Mouse (Mus musculus) hindbrain, embryonic 10.5 days (tissue): Measurements from ENCODE around the gene Vsig2. TPM values are rescaled to one million over a fixed set of nuclear protein-coding genes. Genes with fewer than 3 reads are reported as not detected.

Experiments used
- DNase-seq: peaks from one replicate; pipeline ENCODE4 v3.0.0-alpha.2; 2017; ENCODE audit warnings: low spot score
- H3K27ac ChIP-seq: fragments of 300-500 bp; sonication (generic); 2 replicates; pipeline ENCODE4 v1.5.1; 2016; ENCODE audit warnings: mild to moderate bottlenecking, moderate library complexity
- H3K27me3 ChIP-seq: fragments of 300-500 bp; sonication (generic); 2 replicates; pipeline ENCODE4 v1.6.1; 2016; ENCODE audit warnings: mild to moderate bottlenecking; ENCODE audit not compliant: poor library complexity, insufficient read depth, severe bottlenecking
- H3K36me3 ChIP-seq: fragments of 300-500 bp; sonication (generic); 2 replicates; pipeline ENCODE4 v1.6.1; 2016; ENCODE audit warnings: mild to moderate bottlenecking, moderate library complexity
- H3K4me1 ChIP-seq: fragments of 300-500 bp; sonication (generic); replicated peaks from 2 replicates; pipeline ENCODE4 v1.6.1; 2016; ENCODE audit warnings: mild to moderate bottlenecking
- H3K4me3 ChIP-seq: fragments of 300-500 bp; sonication (generic); 2 replicates; pipeline ENCODE4 v1.5.1; 2016; ENCODE audit warnings: mild to moderate bottlenecking, moderate library complexity
- H3K9me3 ChIP-seq: fragments of 300-500 bp; sonication (generic); 2 replicates; pipeline ENCODE4 v1.6.1; 2016; ENCODE audit warnings: mild to moderate bottlenecking, moderate library complexity
- WGBS: fragments of 180-500 bp; shearing (Covaris S2); methylation state at CpG from one replicate; pipeline ENCODE4 v1.1.7; 2016; 5-methylcytosine and 5-hydroxymethylcytosine counted together
- polyA plus RNA-seq: library from polyadenylated mRNA; unstranded; fragments of >200 nt; fragmentation: Nextera tagmentation; extraction: Ambion mirVana; gene quantifications from 2 replicates; pipeline ENCODE4 v1.2.1, GENCODE M21; 2016

The Vsig2 gene
- polyA plus RNA-seq, 1 experiment from 2014 or later = 0.78 TPM

DNA sequence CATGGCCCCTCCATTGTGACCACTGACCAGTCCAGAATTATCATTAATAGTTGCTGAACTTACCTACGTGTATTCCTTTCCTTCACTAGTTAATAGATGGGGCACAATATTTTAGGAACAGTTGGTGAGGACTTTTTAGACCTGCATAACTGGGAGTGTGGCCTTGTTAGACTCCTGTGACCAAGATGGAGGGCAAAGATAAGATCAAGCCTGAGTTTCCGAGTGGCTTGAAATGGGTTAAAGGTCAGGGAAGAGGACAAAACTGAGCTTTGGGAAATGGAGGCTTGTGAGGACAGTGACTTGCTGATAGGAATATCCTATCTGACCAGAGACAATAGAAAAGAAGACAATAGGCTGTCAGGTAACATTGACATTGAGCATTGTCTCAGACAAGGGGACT, 13.6 kb upstream of the Vsig2 start:
- H3K36me3 ChIP-seq = peaks cover 59% of the 10 kb centered on the region

DNA sequence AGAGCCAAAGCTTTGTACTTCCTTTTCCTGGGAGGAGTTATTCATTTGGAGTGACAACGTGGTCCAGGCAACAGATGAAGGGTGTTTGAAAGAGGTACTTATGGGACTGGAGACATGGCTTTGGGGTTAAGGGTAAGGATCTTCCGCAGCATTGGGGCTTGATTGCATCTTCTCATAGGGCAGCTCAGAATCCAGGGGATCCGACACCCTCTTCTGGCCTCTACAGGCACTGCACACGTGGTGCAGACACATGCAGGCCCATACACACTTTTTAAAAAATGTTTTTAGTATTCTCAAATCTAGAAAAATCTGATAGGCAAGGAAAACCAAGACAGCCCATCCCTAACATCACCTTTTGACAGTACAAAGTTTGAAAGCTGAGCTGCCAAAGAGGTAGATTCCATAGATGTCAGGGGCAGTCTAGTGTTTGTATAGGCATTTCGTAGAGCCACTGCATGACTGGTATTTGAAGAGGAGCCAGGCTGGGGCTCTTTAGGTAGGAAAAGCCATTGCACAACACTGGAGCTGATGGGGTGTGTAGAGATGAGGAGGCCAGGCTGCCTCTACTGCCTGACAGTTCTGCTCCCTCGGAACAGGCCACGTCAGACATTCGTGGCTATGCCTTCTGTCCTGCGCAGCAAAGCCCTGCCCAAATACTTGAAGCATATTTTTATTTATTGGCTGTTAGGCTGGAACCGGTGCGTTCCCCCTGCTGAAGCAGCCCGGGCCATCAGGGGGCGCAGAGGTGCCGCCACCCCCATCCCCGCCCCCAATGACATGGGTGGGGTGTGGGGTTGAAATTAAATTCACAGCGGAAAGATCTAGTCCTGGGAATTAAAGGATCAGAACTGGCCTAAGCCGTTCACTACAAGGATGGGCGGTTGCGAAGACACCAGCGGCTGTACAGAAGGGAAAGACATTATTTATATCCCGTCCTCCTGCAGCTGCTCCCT, 12.3 kb upstream of the Vsig2 start:
- H3K4me3 ChIP-seq = peak overlapping the region; percentile 42; the same call in 1 of the 2 replicates
- peak; percentile 30 for DNase-seq
- WGBS = 20% methylated on average over 21 of the region's 21 CpGs

More for the DNA sequence above, 13.6 kb upstream of the Vsig2 start:
- Histone ChIP-seq H3K27ac (no peak overlapping the region), H3K4me1 (peaks cover 24% of the 10 kb centered on the region), H3K4me3 (no peak overlapping the region), H3K27me3 (peaks cover 51% of the 10 kb centered on the region), H3K9me3 (no peaks in the 10 kb centered on the region)
- WGBS = 86% methylated on average over 2 of the region's 2 CpGs
- no peak for DNase-seq

DNA sequence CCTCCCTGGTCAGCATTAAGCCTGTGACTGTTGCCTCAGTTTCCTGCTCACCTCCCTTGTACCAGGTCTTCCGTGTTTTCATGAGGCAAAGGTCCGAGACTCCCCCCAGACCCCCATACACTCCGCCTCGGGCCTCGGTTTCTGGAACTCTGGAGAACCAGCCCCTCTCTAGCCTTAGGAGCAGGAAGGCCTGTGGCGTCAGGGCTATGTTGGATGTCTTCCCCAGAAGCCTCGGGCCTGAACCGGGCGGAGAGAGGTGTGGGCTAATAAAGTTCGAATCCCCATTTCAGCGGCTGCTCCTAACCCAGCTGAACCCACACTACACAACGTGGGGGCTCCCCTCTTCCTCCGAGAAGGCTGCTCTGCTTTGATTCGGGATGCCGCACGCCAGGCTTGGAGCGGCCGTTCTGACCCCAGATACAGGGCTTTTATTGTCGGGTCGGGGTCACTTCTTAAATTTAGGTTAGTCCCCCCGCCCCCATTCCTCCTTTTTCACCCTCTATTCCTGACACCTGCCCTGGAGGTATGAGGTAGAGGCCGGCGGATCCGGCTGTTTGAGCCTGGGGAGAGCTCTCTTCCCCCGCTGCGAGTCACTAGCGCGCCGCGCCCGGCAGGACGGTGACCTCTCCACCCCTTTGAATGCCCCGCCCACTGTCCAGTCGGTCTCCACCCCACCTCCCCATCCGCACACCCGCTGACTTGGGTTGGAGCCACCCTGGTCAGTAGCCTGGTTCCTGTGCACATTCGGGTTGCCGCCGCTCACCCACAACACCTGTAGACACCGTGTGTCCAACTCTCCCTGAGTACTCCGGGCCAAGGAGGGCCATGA, 11.4 kb upstream of the Vsig2 start, which contains the start of gene Esam:
TSS of gene Esam (plus strand) at position 683 of the 829 bp plus-strand sequence.
- Histone ChIP-seq H3K27ac (0 out of 2 replicates have a peak within 1 kb of the TSS, but pooled peaks have one; percentile 3), H3K4me3 (peak within 1 kb of the TSS; percentile 42), H3K36me3 (peaks cover 40% of the 10 kb centered on the region), H3K9me3 (no peaks in the 10 kb centered on the region), H3K27me3 (peaks cover 73% of the 10 kb centered on the region), H3K4me1 (peaks cover 35% of the 10 kb centered on the region)
- WGBS = 2% methylated on average over 41 of the region's 41 CpGs
- peak; percentile 50 for DNase-seq

More for the DNA sequence above, 12.3 kb upstream of the Vsig2 start:
- Histone ChIP-seq H3K27me3 (peaks cover 64% of the 10 kb centered on the region), H3K9me3 (no peaks in the 10 kb centered on the region), H3K4me1 (peaks cover 35% of the 10 kb centered on the region), H3K36me3 (peaks cover 49% of the 10 kb centered on the region), H3K27ac (no peak overlapping the region)

DNA sequence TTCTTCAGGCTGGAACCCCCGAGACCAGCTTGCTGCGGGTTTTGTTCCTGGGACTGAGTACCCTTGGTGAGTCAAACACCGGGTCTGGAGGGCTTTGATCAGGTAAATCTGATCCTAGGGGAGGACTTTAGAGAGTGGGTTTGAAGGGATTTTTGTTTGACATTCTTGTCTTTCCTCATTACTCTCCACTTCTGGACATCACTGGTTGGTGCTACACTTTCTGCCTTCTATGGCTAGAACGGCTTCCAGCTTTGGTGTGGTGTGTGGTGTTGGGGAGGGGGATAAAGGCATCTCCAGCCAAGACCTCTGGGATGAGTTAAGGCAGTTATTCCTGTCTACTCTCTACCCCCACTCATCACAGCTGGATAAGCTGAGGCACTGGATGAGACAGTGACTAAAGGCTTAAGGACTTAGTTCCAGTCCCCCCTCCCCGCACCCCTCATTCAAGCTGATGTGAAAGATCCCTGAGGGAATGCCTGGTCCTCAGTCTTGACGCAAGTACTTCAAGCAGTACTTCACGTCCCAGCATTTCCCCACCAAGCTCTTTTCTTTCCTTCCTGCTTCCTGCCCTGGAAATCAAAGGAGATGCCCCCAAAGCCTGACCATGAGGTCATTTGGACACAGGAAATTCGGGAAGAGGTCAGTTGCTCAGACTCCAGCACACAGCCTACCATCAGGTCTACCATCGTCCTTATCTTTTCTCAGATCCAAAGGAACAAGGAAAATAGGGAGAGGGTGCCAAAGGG, 10.7 kb upstream of the Vsig2 start:
- no peak for DNase-seq
- Histone ChIP-seq H3K9me3 (no peaks in the 10 kb centered on the region), H3K4me3 (peak overlapping the region; percentile 42), H3K4me1 (peaks cover 35% of the 10 kb centered on the region), H3K27ac (0 out of 2 replicates have a peak overlapping the region, but pooled peaks have one; percentile 3), H3K36me3 (peaks cover 32% of the 10 kb centered on the region), H3K27me3 (peaks cover 81% of the 10 kb centered on the region)
- 18% methylated on average over 9 of the region's 9 CpGs for WGBS

DNA sequence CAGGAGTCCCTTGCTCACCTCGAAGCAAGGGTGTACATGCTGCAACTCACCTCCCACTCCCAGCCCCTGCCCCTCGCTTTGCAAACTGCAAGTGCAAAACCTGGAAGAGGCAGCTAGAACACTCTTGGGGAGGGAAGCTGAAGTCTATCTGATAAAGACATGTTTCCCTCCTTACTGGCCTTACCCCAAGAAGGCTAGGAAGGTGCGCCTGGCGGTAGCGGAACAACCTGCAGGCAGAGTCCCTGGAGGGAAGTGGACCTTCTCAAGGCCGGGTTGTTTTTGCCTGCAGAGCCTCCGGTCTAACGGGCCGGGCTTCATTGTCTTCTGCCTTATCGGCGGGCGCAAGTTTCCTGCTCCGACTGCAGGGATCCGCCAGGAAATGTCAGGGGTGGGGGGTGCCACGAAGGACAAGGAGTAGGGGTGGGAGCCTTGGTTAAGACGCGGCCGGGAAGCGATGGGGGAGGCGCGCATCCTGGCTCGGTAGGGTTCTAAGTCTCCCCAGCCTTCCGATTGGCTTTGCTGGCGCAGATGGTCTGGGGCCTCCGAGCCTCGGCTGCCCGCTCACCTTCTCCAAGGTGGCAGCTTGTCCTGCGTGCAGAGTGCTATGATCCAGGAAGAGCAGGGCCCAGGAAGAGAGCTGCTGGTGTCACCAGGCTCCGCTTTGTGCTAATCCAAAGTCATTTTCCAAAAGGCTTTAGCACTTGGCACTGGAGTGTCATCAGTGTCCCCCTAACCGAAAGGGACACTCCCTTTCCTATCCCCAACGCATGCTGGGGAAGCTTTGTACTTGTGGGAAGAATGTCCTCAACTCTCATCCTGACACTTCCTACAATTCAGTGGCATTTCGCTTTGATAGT, 8.8 kb upstream of the Vsig2 start:
- DNase-seq = peak; percentile 55
- Histone ChIP-seq H3K27ac (peak overlapping the region; percentile 29; the same call in 1 of the 2 replicates), H3K36me3 (peaks cover 15% of the 10 kb centered on the region), H3K4me1 (peaks cover 35% of the 10 kb centered on the region), H3K27me3 (peaks cover 87% of the 10 kb centered on the region), H3K4me3 (peak overlapping the region; percentile 48), H3K9me3 (no peaks in the 10 kb centered on the region)
- under 1% methylated on average over 32 of the region's 32 CpGs for WGBS

DNA sequence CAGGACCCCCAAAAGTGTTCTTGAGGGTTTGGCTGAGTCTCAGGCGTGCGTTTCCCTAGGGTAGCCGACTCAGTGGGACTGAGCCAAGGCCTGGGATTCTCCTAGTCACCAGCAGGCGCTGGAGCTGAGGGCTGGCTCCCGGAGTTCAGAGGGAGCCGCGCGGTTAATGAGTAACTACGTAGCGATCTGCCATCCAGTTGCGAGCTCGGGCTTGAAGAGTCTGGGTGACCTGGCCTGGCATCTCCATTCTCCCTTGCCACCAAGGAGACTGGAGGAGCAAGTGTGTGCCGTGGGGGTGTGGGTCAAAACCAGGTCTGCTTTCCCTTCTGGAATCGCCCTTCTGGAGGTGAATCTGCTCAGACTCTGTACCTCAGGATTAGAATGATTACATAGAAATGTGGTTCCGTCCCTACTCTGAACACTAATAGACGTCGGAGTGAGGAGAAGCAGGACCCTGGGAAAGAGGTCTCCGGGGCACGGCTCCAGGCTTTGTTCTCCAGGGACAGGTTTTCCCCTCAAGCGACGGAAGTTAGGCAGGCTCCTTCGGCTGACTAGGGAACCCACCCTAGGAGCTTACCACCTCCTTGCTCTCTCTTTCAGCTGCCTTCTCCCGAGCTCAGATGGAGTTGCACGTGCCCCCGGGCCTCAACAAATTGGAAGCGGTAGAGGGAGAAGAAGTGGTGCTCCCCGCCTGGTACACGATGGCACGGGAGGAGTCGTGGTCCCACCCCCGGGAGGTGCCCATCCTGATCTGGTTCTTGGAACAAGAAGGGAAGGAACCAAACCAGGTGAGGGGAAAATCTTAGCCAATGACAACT, 8.0 kb upstream of the Vsig2 start:
- H3K4me3 ChIP-seq = peak overlapping the region; percentile 48
- H3K27me3 ChIP-seq = peaks cover 79% of the 10 kb centered on the region
- 2% methylated on average over 31 of the region's 31 CpGs for WGBS
- 0 out of 2 replicates have a peak overlapping the region, but pooled peaks have one; percentile 23 for H3K27ac ChIP-seq
- DNase-seq = peak; percentile 58
- H3K9me3 ChIP-seq = no peaks in the 10 kb centered on the region
- H3K4me1 ChIP-seq = peaks cover 35% of the 10 kb centered on the region
- peaks cover 6% of the 10 kb centered on the region; the same call in 1 of the 2 replicates for H3K36me3 ChIP-seq

DNA sequence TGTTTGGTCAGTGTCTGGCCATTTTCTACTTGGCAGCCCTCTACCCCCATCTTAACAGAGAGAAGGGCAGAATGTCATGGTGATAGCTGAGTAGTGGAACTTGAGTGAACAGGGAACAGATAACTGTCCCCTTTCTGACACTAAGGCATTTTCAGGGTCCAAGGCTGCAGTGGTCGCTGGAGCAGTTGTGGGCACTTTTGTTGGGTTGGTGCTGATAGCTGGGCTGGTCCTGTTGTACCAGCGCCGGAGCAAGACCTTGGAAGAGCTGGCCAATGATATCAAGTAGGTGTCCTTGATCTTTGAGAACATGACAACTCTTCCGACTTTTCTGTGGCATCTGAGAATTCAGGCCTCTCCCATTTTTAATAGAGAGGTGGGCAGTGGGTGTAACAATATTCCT, 2.2 kb upstream of the Vsig2 start:
- DNase-seq = no peak
- Histone ChIP-seq H3K27ac (no peak overlapping the region), H3K4me1 (peaks cover 7% of the 10 kb centered on the region; the same call in 1 of the 2 replicates), H3K4me3 (no peak overlapping the region), H3K36me3 (no peaks in the 10 kb centered on the region), H3K27me3 (peaks cover 75% of the 10 kb centered on the region), H3K9me3 (no peaks in the 10 kb centered on the region)
- WGBS = 75% methylated on average over 4 of the region's 4 CpGs

DNA sequence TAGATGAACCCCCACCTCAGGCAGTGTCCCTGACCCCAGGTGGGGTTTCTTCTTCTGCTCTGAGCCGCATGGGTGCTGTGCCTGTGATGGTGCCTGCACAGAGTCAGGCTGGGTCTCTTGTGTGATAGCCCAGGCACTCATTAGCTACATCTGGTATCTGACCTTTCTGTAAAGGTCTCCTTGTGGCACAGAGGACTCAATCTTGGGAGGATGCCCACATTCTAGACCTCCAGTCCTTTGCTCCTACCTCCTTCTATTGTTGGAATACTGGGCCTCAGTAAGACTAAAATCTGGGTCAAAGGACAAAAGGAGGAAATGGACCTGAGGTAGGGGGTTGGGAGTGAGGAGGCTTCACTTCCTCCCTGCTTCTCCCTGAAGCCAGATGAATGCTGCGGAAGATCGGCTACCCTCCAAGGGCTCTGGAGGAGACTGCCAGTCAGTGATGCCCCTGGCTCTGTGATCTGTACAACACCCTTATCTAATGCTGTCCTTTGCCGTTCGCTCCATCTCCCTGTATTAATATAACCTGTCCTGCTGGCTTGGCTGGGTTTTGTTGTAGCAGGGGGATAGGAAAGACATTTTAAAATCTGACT, 1.3 kb upstream of the Vsig2 start:
- H3K36me3 ChIP-seq = no peaks in the 10 kb centered on the region
- no peak overlapping the region for H3K4me3 ChIP-seq
- no peak for DNase-seq
- peaks cover 75% of the 10 kb centered on the region for H3K27me3 ChIP-seq
- H3K9me3 ChIP-seq = no peaks in the 10 kb centered on the region
- peaks cover 7% of the 10 kb centered on the region; the same call in 1 of the 2 replicates for H3K4me1 ChIP-seq
- 77% methylated on average over 5 of the region's 5 CpGs for WGBS
- no peak overlapping the region for H3K27ac ChIP-seq

DNA sequence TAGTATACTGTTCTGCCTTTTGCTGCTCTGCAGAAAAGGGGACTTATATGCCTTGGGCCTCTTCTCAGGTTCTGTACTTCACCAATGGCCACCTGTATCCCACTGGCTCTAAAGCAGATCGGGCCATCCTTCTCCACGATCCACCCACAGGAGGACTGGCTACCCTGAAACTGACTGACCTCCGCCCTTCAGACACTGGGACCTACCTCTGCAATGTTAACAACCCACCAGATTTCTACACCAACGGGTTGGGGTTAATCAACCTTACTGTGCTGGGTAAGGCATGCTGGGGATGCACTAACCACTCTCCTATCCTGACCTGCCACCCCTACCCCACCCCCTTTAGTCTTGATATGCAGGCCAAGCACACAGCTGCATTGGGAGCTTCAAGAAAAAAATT, 1.2 kb downstream of the Vsig2 start:
- DNase-seq = no peak

DNA sequence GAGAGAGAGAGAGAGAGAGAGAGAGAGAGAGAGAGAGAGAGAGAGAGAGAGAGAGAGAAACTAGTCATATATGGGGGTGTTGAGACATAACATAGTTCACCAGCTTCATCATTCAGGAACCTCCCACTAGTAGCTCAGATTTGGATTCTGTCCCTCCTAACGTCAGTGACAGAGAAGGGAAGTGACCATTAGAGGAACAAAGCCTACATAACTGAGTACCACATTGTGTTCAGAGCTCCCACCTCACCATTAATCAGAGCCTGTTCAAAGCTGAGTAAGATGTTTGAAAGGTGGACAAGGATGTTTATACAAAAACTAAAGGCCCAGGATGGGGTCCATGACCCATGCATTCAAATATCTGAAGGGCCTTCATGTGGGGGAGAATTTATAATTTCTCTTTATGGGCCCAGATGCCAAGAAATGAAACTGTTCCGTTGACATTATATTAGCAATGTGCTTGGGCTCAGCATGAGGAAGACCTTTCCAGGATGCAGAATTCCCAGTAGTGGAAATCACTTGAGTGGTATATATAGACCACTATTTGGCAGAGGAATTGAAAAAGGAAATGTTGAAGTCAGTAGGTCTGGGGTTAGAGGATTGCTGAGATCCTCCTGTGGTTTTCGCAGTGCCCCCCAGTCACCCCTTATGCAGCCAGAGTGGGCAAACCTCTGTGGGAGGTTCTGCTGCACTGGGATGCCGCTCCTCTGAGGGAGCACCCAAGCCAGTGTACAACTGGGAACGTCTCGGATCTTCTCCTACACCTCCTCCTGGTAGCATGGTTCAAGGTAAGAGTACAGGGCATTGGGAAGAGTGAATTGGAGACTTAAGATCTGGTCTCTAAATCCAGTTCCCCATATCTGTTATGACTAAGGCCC, 1.9 kb downstream of the Vsig2 start:
- Histone ChIP-seq H3K4me1 (peaks cover 30% of the 10 kb centered on the region), H3K27me3 (peaks cover 94% of the 10 kb centered on the region), H3K4me3 (no peak overlapping the region), H3K9me3 (no peaks in the 10 kb centered on the region), H3K36me3 (no peaks in the 10 kb centered on the region), H3K27ac (no peak overlapping the region)
- DNase-seq = no peak
- 86% methylated on average over 6 of the region's 6 CpGs for WGBS

More for the DNA sequence above, 1.2 kb downstream of the Vsig2 start:
- Histone ChIP-seq H3K4me3 (no peak overlapping the region), H3K9me3 (no peaks in the 10 kb centered on the region), H3K36me3 (no peaks in the 10 kb centered on the region), H3K27me3 (peaks cover 87% of the 10 kb centered on the region), H3K4me1 (peaks cover 23% of the 10 kb centered on the region), H3K27ac (no peak overlapping the region)
- 83% methylated on average over 4 of the region's 4 CpGs for WGBS
